Mouse (Mus musculus) small intestine, adult 2 months (tissue): ENCODE measurements around the gene Arid3c.

ENCODE experiments used
- CTCF ChIP-seq: fragments of 200-500 bp; IDR thresholded peaks from 2 replicates; pipeline ENCODE4 v1.5.1; 2012; ENCODE audit warnings: low read depth, mild to moderate bottlenecking, control low read depth, inconsistent platforms, low read length, moderate library complexity, mixed read lengths; ENCODE audit not compliant: insufficient replicate concordance, insufficient read length; ENCODE audit errors: extremely low read depth
- POLR2A ChIP-seq: fragments of 200-500 bp; IDR thresholded peaks from 2 replicates; pipeline ENCODE4 v1.6.1; 2012; ENCODE audit warnings: low read depth, mild to moderate bottlenecking, control low read depth, inconsistent platforms, low read length, moderate library complexity

DNA sequence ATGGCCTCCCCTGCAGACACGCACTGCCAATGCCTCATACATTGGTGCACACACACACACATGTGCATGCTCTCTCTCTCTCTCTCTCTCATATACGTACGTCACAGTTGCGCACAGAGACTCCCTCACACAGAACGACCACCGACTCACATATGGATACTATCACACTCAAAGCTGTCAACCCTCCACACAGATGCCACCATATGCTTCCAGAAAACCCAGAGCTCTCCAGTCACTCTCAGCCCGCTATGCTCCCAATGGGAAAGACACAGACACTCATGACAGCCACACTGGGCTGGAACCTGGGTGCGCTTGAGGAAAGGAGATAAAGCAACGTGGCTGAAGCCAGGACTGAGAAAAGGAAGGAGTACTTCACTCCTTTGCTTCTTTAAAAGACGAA, 49.0 kb downstream of the Arid3c start:
- TF ChIP-seq POLR2A (no peak), CTCF (no peak)
